Mouse (Mus musculus): ENCODE data around the gene Cct2. TPM values are rescaled to one million over a fixed set of nuclear protein-coding genes. Genes with fewer than 3 reads are reported as not detected.
A peak's percentile ranks its signal among the peaks of the same experiment; 100 is the strongest.

The Cct2 gene
- polyA plus RNA-seq, 1 experiment from 2014 or later = 185 TPM

DNA sequence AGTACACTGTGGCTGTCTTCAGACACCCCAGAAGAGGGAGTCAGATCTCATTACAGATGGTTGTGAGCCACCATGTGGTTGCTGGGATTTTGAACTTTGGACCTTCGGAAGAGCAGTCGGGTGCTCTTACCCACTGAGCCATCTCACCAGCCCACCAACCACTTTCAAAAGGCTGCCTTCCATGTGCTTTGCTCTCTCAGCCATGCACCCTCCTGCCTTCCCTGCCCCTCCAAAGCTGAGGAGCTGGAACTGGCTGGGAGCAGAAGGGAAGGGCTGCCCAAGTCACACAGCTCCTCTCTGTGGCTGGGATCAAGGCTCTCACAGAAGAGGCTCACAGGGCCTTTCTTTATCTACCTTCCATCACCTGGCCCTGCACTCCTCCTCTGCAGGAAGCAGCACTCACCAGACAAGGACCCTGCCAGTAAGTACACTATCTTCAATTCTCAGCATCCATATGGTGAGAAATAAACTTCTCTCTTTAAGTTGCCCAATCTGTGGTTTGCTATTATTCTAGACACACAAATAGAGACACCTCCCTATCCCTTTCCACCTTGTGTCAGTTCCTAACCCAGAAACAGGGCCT lies 33.6 kb upstream of the Cct2 start:
- no peak overlapping the region for H3K9ac ChIP-seq (ENCODE audit: low read length)
- peaks cover 19% of the 10 kb centered on the region for H3K4me1 ChIP-seq (ENCODE audit: control insufficient read depth, insufficient read depth, low read length)
- H3K27me3 ChIP-seq (ENCODE audit: control insufficient read depth, insufficient read depth, low read length) = no peaks in the 10 kb centered on the region
- H3K36me3 ChIP-seq (ENCODE audit: control insufficient read depth, insufficient read depth) = peaks cover 13% of the 10 kb centered on the region; the same call in 1 of the 2 replicates
- no peak overlapping the region for H3K4me3 ChIP-seq (ENCODE audit: low read length)
- H3K27ac ChIP-seq (ENCODE audit: low read length) = no peak overlapping the region
- WGBS = 79% methylated on average over 2 of the region's 2 CpGs
- no peak for ATAC-seq (replicated peaks; ENCODE audit: extremely low read depth, insufficient read depth, low FRiP score)
- no peaks in the 10 kb centered on the region for H3K9me3 ChIP-seq (replicated peaks; ENCODE audit: control insufficient read depth, low read length)
- H3K4me2 ChIP-seq (ENCODE audit: low read depth, low read length) = no peak overlapping the region

- peaks cover 19% of the 10 kb centered on the region for H3K4me1 ChIP-seq (ENCODE audit: control insufficient read depth, insufficient read depth, low read length)
- no peak for ATAC-seq (replicated peaks; ENCODE audit: extremely low read depth, insufficient read depth, low FRiP score)
- no peak overlapping the region for H3K4me2 ChIP-seq (ENCODE audit: low read depth, low read length)
- H3K9ac ChIP-seq (ENCODE audit: low read length) = no peak overlapping the region
- H3K9me3 ChIP-seq (replicated peaks; ENCODE audit: control insufficient read depth, low read length) = no peaks in the 10 kb centered on the region
- H3K27ac ChIP-seq (ENCODE audit: low read length) = no peak overlapping the region
- no peak overlapping the region for H3K4me3 ChIP-seq (ENCODE audit: low read length)
- peaks cover 13% of the 10 kb centered on the region; the same call in 1 of the 2 replicates for H3K36me3 ChIP-seq (ENCODE audit: control insufficient read depth, insufficient read depth)
- 91% methylated on average over 6 of the region's 6 CpGs for WGBS
- H3K27me3 ChIP-seq (ENCODE audit: control insufficient read depth, insufficient read depth, low read length) = no peaks in the 10 kb centered on the region
Observed at GRCm38 (mm10) chr10:117096096-117096495, 32.5 kb upstream of the Cct2 start.

DNA sequence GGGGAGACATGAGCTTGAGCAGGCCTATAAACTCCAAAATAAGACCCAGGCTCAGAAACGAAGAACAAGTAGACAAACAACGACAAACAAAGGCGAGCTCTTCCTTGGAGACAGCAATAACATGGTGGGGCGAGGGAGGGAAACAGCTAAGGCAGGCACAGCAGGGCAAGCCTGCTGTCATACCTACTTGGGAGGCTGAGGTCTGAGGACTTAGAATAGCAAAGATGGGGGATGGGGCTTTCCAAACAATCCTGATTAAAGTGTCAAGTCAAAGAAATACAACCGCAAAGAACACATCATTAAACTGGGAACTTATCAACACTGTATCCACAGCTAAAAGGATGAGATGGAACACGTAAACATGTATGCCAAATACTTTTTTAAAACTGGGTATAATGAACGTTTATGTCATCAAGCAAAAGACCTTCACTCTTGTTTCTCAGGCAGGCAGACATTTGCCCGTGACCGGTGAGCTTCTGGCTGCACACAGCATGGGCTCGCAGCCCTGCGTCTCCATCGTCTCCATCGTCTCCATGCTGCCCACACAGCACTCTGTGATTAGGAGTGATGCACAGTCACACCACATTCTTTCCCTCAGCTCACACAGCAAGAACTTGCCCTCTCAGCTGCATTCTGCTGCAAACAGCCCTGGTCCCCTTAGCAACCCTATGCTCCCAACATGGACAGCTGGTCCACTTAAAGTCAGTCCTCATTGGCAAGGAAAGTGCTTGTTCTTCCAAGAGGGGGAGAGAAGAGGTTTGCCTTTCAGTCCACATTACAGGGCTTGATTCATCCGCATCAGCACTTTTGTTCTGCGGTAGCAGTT lies 31.1 kb upstream of the Cct2 start:
- H3K4me3 ChIP-seq (ENCODE audit: low read length) = no peak overlapping the region

GRCm38 (mm10) chr10:117089628-117090027 lies 26.0 kb upstream of the Cct2 start:
- ATAC-seq (replicated peaks; ENCODE audit: extremely low read depth, insufficient read depth, low FRiP score) = no peak
- H3K4me3 ChIP-seq (ENCODE audit: low read length) = no peak overlapping the region
- WGBS = 76% methylated on average over 4 of the region's 4 CpGs
- no peaks in the 10 kb centered on the region for H3K27me3 ChIP-seq (ENCODE audit: control insufficient read depth, insufficient read depth, low read length)
- H3K4me1 ChIP-seq (ENCODE audit: control insufficient read depth, insufficient read depth, low read length) = peaks cover 10% of the 10 kb centered on the region
- H3K9me3 ChIP-seq (replicated peaks; ENCODE audit: control insufficient read depth, low read length) = no peaks in the 10 kb centered on the region
- no peak overlapping the region for H3K27ac ChIP-seq (ENCODE audit: low read length)
- peaks cover 15% of the 10 kb centered on the region for H3K36me3 ChIP-seq (ENCODE audit: control insufficient read depth, insufficient read depth)
- no peak overlapping the region for H3K9ac ChIP-seq (ENCODE audit: low read length)
- H3K4me2 ChIP-seq (ENCODE audit: low read depth, low read length) = no peak overlapping the region

More for the DNA sequence above, 31.1 kb upstream of the Cct2 start:
- no peak overlapping the region for H3K4me2 ChIP-seq (ENCODE audit: low read depth, low read length)
- no peaks in the 10 kb centered on the region for H3K9me3 ChIP-seq (replicated peaks; ENCODE audit: control insufficient read depth, low read length)
- peak overlapping the region; percentile 33 for H3K27ac ChIP-seq (ENCODE audit: low read length)
- peak; percentile 81 for ATAC-seq (replicated peaks; ENCODE audit: extremely low read depth, insufficient read depth, low FRiP score)
- peaks cover 19% of the 10 kb centered on the region for H3K4me1 ChIP-seq (ENCODE audit: control insufficient read depth, insufficient read depth, low read length)
- H3K36me3 ChIP-seq (ENCODE audit: control insufficient read depth, insufficient read depth) = peaks cover 10% of the 10 kb centered on the region; the same call in 1 of the 2 replicates
- H3K9ac ChIP-seq (ENCODE audit: low read length) = no peak overlapping the region
- no peaks in the 10 kb centered on the region for H3K27me3 ChIP-seq (ENCODE audit: control insufficient read depth, insufficient read depth, low read length)
- WGBS = 36% methylated on average over 15 of the region's 15 CpGs

- 83% methylated on average over 2 of the region's 2 CpGs for WGBS
- no peak overlapping the region for H3K4me2 ChIP-seq (ENCODE audit: low read depth, low read length)
Observed at GRCm38 (mm10) chr10:117081914-117082359, 18.3 kb upstream of the Cct2 start.

GRCm38 (mm10) chr10:117081326-117081725 lies 17.7 kb upstream of the Cct2 start:
- H3K36me3 ChIP-seq (ENCODE audit: control insufficient read depth, insufficient read depth) = peaks cover 32% of the 10 kb centered on the region

More at GRCm38 (mm10) chr10:117081914-117082359, 18.3 kb upstream of the Cct2 start:
- Histone ChIP-seq H3K27ac (ENCODE audit: low read length) (no peak overlapping the region; the same call in 1 of the 2 replicates), H3K9ac (ENCODE audit: low read length) (no peak overlapping the region), H3K36me3 (ENCODE audit: control insufficient read depth, insufficient read depth) (peaks cover 30% of the 10 kb centered on the region), H3K4me1 (ENCODE audit: control insufficient read depth, insufficient read depth, low read length) (0 out of 2 replicates have a peak, but pooled peaks cover 4% of the 10 kb centered on the region), H3K9me3 (replicated peaks; ENCODE audit: control insufficient read depth, low read length) (no peaks in the 10 kb centered on the region), H3K27me3 (ENCODE audit: control insufficient read depth, insufficient read depth, low read length) (no peaks in the 10 kb centered on the region), H3K4me3 (ENCODE audit: low read length) (no peak overlapping the region)
- ATAC-seq (replicated peaks; ENCODE audit: extremely low read depth, insufficient read depth, low FRiP score) = no peak

DNA sequence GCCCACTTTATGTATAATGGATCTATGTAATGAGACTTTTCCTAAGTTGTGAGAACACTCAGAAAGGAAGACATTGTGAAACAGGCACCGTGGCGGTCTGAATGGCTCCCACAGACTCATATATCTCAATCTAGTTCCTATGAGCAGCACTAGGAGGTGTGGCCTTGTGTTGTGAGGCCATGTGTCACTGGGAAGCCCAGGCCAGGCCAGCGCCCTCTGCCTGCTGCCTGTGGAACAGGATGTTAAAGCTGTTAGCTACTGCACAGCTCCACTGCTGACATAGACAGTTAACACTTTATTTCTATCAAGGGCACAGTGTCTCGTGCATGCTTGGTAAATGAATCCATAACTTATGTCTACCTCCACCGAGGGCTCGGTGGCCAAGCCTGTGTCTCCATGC lies 14.7 kb upstream of the Cct2 start:
- Histone ChIP-seq H3K4me1 (ENCODE audit: control insufficient read depth, insufficient read depth, low read length) (peaks cover 9% of the 10 kb centered on the region), H3K27ac (ENCODE audit: low read length) (no peak overlapping the region), H3K9ac (ENCODE audit: low read length) (no peak overlapping the region), H3K4me2 (ENCODE audit: low read depth, low read length) (no peak overlapping the region), H3K9me3 (replicated peaks; ENCODE audit: control insufficient read depth, low read length) (no peaks in the 10 kb centered on the region), H3K27me3 (ENCODE audit: control insufficient read depth, insufficient read depth, low read length) (no peaks in the 10 kb centered on the region), H3K4me3 (ENCODE audit: low read length) (no peak overlapping the region), H3K36me3 (ENCODE audit: control insufficient read depth, insufficient read depth) (peaks cover 36% of the 10 kb centered on the region)
- WGBS = 74% methylated on average over 6 of the region's 6 CpGs
- peak; percentile 31; the same call in 1 of the 2 replicates for ATAC-seq (replicated peaks; ENCODE audit: extremely low read depth, insufficient read depth, low FRiP score)

More at GRCm38 (mm10) chr10:117081326-117081725, 17.7 kb upstream of the Cct2 start:
- ATAC-seq (replicated peaks; ENCODE audit: extremely low read depth, insufficient read depth, low FRiP score) = no peak
- H3K9ac ChIP-seq (ENCODE audit: low read length) = no peak overlapping the region
- WGBS = 80% methylated on average over 4 of the region's 4 CpGs
- no peak overlapping the region for H3K27ac ChIP-seq (ENCODE audit: low read length)
- H3K4me2 ChIP-seq (ENCODE audit: low read depth, low read length) = no peak overlapping the region
- H3K9me3 ChIP-seq (replicated peaks; ENCODE audit: control insufficient read depth, low read length) = no peaks in the 10 kb centered on the region
- no peak overlapping the region for H3K4me3 ChIP-seq (ENCODE audit: low read length)
- 0 out of 2 replicates have a peak, but pooled peaks cover 4% of the 10 kb centered on the region for H3K4me1 ChIP-seq (ENCODE audit: control insufficient read depth, insufficient read depth, low read length)
- no peaks in the 10 kb centered on the region for H3K27me3 ChIP-seq (ENCODE audit: control insufficient read depth, insufficient read depth, low read length)

DNA sequence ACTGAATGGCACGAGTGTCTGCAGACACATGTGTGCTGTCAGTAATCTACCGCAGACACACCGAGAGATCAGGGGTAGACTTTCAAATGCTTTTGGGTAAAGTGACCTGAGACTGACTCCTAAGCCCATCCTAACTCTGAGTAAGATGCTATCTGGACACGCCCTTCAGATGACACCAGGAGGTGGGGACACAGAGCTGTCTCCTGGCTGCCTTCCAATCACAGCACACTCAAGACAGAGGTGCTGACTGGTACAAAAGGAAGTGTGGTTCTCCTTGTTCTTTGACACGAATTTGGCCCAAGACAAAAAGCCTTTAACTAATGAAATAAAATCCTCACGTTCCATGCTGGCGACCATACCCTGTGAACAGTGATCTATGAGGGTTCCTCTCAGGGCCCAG lies 9.6 kb upstream of the Cct2 start:
- Histone ChIP-seq H3K4me3 (ENCODE audit: low read length) (no peak overlapping the region), H3K27me3 (ENCODE audit: control insufficient read depth, insufficient read depth, low read length) (no peaks in the 10 kb centered on the region), H3K4me2 (ENCODE audit: low read depth, low read length) (no peak overlapping the region), H3K9ac (ENCODE audit: low read length) (no peak overlapping the region), H3K36me3 (ENCODE audit: control insufficient read depth, insufficient read depth) (peaks cover 41% of the 10 kb centered on the region), H3K4me1 (ENCODE audit: control insufficient read depth, insufficient read depth, low read length) (peaks cover 8% of the 10 kb centered on the region), H3K27ac (ENCODE audit: low read length) (no peak overlapping the region), H3K9me3 (replicated peaks; ENCODE audit: control insufficient read depth, low read length) (no peaks in the 10 kb centered on the region)
- 52% methylated on average over 7 of the region's 7 CpGs for WGBS
- no peak for ATAC-seq (replicated peaks; ENCODE audit: extremely low read depth, insufficient read depth, low FRiP score)

Data from heart, embryonic 16.5 days (tissue).